11 mouse cellular contexts compared by ENCODE assay signal in the genomic region with DNA sequence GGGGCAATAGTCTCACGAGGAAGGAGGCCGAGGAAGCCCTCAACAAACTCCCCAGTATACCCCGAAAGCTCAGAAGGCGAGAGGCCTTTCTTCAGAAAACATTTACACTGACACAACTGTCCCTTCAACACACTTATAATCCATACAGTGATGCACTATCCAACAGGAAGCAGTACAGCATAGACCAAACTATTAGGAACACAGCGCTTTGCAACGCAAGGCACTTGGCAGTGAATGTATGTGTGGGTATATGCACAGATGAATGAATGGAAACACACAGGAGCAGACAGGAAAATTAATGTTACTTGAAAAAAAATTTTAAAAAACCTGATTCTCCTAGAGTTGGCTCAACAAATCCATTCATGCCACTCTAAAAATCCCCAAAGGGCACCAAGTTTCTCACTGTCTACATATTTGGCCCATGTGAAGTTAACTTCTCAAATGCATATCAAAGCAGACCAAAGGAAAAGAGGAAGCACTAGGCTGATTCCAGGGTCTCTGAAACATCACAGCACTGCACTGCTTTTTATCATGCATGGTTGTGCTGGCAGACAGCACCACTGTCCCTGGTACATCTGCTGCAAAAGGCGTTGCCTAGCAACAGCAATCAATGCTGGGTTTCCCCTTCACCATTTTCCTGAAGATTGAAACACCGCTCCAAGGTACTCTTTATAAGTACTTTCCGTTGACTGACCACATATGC.
DNase-seq lines count a peak whose midpoint lies in the region; ATAC-seq lines count a peak whose summit lies in the region.
"Had no signal": no experiment of that assay in that cellular context is flagged by ENCODE, and none has a peak within 500 bp of the region (broad histone marks: within the 10 kb centered on the region; RNA-seq: fewer than 3 reads in every experiment).

No protein-coding gene starts in this region.

- peak overlapping the region; percentile 72 for H3K27ac ChIP-seq in midbrain, embryonic 16.5 days (ENCODE audit: low read length)

- DNase-seq in MEL-GATA-1-ER (ENCODE audit: extremely low read depth, low read depth), result peak; percentile 17
- peak; percentile 39 for DNase-seq in embryo, embryonic 11 days
- DNase-seq in layer of hippocampus, adult 18-20 months (ENCODE audit: low spot score in 2 of 2), result peak; percentile 56 to 78
- no peak for DNase-seq in gastrocnemius, postnatal 4 days (ENCODE audit: low spot score in 2 of 2)
- no peak for DNase-seq in gastrocnemius, postnatal 14 days
- DNase-seq in heart, postnatal 36 days, result no peak
- DNase-seq: cerebellum, adult 8-10 months; lung, postnatal 36 days had no signal

- peaks cover 20% of the 10 kb centered on the region for H3K4me1 ChIP-seq in midbrain, embryonic 16.5 days (ENCODE audit: control insufficient read depth, insufficient read depth, low read length)

- 68% methylated on average over 9 of the region's 9 CpGs for WGBS in midbrain, embryonic 16.5 days

- no peaks in the 10 kb centered on the region for H3K36me3 ChIP-seq in midbrain, embryonic 16.5 days (ENCODE audit: control insufficient read depth, insufficient read depth, low read length)

- H3K27me3 ChIP-seq in midbrain, embryonic 16.5 days (ENCODE audit: control insufficient read depth, insufficient read depth, low read depth, low read length), result no peaks in the 10 kb centered on the region
- H3K27me3 ChIP-seq: Patski had no signal

- peak overlapping the region; percentile 12; the same call in 1 of the 2 replicates for H3K4me2 ChIP-seq in midbrain, embryonic 16.5 days (ENCODE audit: low read length)

- intact Hi-C loops in gastrocnemius, postnatal 14 days (cut with DNase I; ENCODE audit: low total_unique reads), result no loop called here
- intact Hi-C loops in heart, postnatal 36 days (cut with DNase I), result no loop called here

- H3K9ac ChIP-seq in midbrain, embryonic 16.5 days (ENCODE audit: low read depth, low read length), result no peak overlapping the region

- ATAC-seq in midbrain, embryonic 16.5 days, result peak; percentile 92
- no peak for ATAC-seq in granulocyte monocyte progenitor cell, adult 5-6 weeks (replicated peaks; ENCODE audit: poor library complexity, severe bottlenecking)
- ATAC-seq: Patski had no signal

- H3K4me3 ChIP-seq in midbrain, embryonic 16.5 days (ENCODE audit: low read depth, low read length), result no peak overlapping the region

- H3K9me3 ChIP-seq in midbrain, embryonic 16.5 days (replicated peaks; ENCODE audit: control insufficient read depth, low read length, poor library complexity, severe bottlenecking), result no peaks in the 10 kb centered on the region

Comparison
In these comparisons a context has a peak if more than half of its experiments do, and no peak if none do; other contexts are left out.
1. DNase-seq: peak in MEL-GATA-1-ER (single experiment), embryo, embryonic 11 days (single experiment) and layer of hippocampus, adult 18-20 months (2 of 2); none in gastrocnemius, postnatal 4 days (0 of 2), gastrocnemius, postnatal 14 days (single experiment) and heart, postnatal 36 days (0 of 2).